Mouse (Mus musculus) monocyte, adult 2 months (primary cell): ENCODE measurements at regions not wholly inside any gene's neighbourhood (a gene's known extent, or its start where the extent isn't known, plus 50 kb on each side); places are given as distances from the start of the nearest gene placed in this dataset.

ENCODE experiments used
- DNase-seq, 2 experiments: peaks; one replicate each; pipeline ENCODE4 v3.0.0; 2022; ENCODE audit warnings: low spot score in 2 of 2, low read depth in 1 of 2

GRCm38 (mm10) chr2:30699797-30700454 lies 103.5 kb downstream of the 1700001O22Rik start:
- no peak for DNase-seq

- no peak for DNase-seq
These were observed 104.1 kb downstream of the Cstad start for GRCm38 (mm10) chr2:30698758-30699535.

- no peak for DNase-seq
These were observed 103.0 kb downstream of the Cstad start for GRCm38 (mm10) chr2:30697851-30698250.

DNA sequence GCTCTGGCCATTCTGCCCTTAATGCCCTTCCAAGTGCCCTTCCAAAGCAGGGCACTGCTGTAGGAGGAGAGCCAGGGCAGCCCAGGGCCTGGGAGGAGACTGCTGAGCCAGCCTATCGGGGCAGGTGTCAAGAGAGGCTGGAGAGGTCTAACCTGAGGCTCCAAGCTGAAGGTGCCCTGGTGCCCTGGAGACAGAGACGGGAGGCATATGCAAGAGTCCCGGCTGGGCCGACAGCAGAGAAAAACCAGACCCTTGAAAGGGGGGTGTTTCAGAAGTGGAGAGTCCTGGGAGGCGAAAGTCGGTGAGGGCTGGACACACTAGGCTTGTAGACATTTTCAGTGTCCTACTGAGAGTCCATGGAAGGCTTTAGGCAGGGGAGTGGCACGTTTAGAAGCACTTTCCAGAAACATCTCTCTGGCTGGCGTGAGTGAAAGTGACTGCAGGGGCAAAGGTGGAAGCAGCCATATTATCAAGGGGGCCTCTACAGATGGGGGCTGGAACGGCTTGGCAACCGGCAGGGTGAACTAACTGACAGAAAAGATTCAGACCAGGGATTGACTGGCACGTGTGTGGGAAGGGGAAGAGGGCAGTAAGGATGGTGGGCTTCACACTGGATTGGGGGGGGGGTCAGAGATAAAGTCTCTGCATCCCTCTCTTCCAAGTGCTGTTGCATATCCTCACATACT lies 101.1 kb downstream of the Cstad start:
- DNase-seq: no peak

DNA sequence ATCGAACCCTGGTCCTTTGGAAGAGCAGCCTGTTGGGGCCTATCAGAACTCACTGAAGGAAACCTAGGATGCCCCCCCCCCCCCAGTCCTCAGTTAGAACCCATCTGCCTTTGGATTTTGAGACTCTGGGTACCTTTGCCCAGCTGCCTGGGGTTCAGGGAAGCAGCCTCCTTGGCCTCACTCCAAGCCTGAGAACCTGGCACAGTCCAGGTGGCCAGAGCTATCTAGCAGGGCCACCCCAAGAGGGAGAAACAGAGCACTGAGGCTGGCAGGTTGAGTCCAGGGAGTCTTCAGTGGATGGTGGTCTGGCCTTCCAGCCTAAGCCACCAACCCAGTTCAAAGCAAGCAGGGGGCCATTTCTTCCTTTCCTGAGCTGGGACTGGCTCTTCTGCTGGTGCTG lies 100.2 kb downstream of the Cstad start:
- DNase-seq: no peak

DNA sequence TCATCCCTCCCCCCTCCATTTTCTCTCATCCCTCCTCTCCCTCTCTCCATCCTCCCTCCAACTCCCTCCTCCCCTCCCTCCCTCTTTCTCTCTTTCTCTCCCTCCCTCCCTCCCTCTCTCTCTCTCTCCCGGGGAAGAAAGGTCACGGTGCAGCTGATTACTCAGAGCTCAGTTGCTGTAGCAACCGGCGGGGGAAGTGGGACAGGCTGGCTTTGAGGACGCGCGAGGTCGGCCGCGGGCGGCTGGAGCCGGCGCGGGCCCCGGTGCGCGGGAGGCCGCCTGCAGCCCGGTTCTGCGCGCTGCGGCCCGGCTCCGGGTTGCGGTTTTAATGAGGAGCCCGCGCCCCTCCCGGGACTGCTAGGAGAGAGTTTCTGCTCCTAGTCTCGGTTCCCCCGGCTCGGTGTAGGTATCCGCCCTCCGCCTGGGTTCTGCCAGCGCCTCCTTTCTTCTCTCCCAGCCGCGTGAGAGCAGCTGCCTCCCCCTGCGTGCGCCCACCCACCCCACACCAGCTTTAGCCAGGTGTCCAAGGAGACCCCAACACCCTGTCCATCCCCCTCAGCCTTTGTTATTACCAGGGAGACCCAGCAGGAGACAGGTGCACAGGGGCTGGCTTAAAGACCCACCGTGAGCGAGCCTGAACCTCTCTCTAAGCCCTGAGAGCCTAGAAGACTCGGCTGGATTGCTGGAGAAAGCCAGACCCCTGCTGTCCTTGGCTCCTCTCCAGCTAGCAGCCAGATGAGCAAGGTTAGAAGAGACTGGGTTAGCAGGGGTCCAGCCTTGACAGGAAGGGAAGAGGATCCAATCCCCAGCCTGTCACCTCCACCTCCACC lies 98.6 kb downstream of the Cstad start:
- peak; percentile 57 to 72 for DNase-seq

DNA sequence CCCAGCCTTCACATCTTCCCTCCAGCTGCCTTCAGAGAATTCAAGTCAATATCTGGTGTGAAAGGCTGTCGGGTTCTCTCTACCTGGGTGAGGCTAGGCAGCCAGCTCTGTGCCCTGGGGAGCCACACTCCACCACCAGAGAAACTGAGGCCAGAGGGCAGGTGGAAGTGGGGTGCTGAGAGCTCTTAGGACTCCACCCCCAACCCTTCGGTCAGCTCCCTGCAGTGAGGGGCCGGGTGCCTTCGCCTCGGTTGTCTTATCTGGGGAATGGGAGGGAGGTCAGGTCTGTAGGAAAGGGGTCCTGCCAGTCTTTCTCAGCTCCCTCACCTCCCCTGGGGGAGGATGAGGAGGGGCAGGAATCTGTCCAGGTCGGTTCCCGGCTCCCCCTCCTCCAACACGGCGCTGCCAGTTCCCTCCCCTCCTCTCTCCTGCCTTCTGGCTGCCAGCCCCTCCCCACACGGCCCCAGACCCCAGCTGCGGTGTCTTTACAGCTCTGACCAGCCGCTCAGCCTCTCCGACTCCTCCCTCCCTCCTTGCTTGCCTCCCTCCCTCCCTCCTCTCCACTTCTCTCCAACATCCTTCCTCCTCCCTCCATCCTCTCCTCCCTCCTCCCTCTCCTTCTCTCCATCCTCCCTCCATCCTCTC lies 97.8 kb downstream of the Cstad start:
- no peak for DNase-seq

- DNase-seq: no peak
These were observed 97.2 kb downstream of the Cstad start for GRCm38 (mm10) chr2:30691857-30692560.

DNA sequence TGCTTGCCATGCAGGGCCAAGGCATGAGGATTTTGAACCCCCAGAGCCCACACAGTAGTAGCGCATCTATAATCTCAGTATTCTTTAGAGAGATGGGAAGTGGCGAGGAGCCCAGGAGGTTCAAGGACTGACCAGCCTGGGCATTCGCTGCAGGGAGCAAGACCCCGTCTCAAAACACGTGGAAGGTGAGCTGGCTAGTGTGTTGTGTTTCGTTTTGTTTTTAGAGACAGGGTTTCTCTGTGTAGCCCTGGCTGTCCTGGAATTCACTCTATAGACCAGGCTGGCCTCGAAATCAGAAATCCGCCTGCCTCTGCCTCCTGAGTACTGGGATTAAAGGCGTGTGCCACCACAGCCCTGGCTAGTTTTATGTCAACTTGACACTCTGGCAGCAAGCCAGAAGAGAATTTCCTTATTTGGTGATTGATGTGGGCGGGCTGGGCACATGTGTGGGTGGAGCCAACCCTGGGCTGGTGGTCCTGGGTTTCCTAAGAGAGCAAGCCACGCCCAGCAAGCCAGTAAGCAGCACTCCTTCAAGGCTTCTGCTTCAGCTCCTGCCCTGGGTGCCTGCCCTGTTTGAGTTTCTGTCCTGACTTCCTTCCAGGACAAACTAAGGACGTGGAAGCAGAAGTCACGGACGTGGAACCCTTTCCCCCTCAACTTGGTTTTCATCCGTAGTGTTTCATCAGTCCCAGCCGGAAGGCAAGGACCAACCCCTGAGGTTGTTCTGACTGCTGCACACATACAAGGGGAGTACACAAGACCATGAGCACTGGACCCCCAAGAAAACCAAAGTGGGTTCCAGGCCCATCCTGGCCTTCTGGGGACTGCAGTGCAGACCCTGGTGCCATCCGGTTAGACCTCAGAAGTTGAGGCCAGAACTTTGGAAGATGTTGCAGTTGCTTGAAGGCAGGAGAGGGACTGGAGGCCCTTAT lies 96.4 kb downstream of the Cstad start:
- DNase-seq: peak in 1 of 2 experiments; percentile 23

GRCm38 (mm10) chr2:30690307-30690706 lies 95.5 kb downstream of the Cstad start:
- peak; percentile 82 to 86 for DNase-seq

DNA sequence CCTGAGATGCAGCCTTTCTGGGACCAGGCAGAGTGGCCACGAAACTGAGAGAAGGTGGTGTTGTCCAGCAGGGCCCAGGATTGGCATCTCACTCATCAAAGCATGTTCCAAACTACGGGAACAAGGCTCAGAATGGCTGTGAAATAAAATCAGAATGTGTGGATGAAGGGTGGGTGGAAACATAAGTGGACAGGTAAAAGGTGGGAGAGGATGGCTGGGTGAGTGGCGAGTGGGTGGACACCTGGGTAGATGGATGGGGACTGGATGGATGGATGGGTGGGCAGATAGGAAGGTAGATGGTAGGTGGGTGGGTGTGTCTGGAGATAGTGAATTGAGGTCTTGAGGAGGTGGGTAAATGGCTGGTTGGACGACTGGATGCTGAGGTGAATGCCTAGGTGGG lies 93.6 kb downstream of the Cstad start:
- no peak for DNase-seq

DNA sequence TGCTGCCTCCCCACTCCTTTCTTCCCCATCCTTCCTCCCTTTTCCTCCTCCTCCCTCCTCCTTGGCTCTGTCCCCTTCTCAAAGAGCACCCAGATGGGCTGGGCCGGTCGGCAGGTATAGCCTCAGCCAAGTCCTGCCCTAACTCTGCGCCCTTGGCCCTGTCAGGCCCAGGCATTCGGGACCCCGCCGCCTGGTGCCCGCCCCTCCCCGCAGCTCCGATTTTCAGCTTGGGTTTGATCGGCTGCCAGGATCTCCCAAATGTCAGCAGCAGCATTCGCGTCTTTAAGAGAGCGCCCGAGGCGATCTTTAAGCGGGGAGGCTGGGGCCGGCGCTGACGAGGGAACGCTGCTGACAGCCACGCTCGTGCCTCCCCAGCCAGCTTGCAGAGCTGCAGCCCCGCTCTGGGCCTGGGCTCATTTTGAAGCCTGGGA lies 92.3 kb downstream of the Cstad start:
- no peak for DNase-seq

GRCm38 (mm10) chr2:30686359-30686758 lies 91.5 kb downstream of the Cstad start:
- no peak for DNase-seq

DNA sequence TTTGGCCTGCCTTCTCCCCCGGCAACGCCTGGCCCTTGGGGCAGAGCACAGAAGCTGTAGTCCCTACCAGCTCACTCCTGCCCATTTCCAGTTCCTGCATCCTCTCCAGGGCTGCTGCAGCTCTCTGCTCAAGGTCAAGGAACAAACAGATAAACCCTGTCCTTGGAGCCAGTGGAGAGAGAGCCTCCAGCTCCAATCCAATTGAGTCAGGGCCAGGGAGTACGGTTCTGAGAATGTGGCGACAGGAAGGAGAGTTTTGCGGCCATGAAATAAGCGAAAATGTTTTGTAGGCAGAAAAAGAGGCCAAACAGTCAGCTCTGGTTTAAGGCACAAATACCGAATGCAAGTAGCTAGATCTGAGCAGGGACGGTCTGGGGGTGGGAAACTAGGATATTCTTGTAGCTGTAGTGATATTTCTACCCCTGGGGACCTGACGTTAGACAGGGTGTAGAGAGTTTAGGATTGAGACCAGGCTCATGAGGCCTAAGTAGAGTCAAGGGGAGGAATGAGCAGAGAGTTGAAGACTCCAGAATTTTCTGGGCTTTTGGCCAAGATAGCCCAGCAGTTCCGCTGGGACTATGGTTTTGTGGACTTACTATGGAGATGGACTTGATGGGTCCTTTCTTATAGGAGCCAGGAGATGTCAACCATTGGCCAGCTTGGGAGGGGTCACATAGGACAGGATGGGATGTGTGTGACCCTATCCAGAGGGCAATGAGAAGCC lies 90.5 kb downstream of the Cstad start:
- no peak for DNase-seq

DNA sequence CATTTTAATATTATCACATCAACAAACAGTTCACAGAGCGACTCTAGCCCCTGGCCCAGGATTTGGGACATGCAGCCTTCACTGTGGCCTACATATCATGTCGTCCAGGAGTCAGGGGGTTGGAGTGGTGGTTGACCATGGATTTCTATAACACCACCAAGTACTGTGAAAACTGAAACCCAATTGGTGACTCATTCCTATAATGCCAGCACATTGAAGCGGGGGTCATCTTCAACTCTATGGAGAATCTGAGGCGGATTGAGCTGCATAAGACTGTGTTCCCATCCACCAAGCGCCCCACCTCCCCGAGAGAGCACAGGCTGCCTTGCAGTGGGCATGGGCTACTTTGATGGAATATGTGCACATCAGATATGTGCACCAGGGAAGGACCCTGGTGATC lies 89.6 kb downstream of the Cstad start:
- DNase-seq: no peak

DNA sequence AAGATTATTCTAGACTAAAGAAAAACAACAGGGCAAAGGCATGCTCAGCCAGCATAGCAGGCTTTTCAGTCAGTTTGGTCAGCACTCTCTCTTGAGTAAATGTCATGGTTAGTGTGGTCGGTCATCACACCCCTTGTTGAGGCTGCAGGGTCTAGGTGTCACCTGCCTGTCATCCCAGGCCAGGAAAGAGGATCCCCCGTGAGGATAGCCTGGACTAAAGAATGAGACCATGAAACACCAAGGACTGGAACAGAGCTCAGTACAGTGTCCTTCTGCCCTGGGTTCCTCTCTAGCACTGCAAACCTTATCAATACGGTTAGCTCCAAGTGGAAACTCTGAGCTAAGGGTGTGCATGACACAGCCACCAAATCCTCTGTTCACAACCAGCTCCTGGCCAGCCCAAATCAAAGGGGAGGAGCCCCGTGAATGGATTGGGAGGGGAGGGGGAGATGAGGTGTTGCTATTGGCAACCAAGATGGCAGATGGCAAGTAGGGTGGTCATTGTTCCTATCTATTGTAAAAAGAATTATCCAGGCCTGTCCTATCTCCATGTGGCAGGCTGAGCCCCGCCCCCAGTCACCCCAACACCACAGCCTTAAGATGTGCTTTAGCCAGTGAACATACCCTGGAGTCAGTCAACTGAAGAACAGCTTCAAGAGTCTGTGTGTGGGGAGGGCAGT lies 87.4 kb downstream of the Cstad start:
- DNase-seq: no peak

DNA sequence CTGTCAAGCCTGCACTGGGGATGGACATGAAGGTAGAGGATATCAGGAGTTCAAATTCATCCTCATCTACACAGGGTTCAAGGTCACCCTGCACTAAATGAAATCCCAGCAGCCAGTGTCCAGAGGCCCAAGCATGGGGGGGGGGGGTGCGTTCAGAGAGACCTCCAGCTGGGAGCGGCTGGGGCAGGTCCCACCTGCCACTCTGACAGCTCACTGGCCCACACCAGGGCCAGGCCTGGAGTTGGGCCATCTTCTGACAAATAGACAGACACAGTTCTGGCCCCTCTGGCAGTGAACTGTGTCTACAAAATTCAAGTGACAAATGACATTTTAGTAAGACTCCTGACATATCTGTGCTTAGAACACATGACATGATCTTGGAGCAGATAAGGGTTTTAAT lies 86.8 kb downstream of the Cstad start:
- DNase-seq: no peak

DNA sequence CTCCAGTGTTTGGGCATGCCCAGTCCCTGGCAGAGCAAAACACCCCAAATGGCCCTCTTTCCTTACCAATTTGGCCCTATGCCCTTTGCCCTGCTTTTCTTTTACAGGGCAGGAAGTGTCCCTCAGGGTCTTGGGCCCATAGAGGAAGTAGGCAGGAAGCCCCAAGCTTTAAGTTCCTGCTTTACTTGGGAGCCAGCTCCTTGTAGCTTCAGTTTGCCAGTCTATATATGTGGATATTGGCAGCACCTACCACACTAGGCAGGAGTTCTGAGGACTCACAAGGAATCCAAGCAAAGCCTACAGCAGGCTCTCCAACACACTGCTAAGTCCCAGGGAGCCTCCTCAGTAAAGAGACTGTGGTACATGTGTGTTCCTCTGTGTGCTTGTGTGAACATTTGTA lies 84.2 kb downstream of the Cstad start:
- no peak for DNase-seq
